Mouse (Mus musculus): ENCODE measurements around the gene Actr10. TPM values are rescaled to one million over a fixed set of nuclear protein-coding genes. Genes with fewer than 3 reads are reported as not detected.

Actr10 gene
- polyA plus RNA-seq, 1 experiment: 230 TPM

DNA sequence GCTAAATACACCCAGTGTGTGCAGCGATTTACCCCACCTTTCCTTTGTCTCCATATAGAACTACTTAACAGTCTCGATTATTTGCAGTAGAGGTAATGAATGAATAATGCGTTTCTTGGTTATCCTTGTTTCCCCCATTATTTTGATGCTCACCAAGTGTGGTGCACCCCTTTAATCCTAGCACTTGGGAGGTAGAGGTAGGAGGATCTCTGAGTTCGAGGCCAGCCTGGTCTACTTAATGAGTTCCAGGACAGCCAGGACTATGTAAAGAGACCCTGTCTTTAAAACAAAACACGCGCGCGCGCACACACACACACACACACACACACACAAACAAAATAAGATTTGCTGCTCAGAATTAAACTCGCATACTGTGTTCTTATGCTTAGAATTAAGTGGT, 37.7 kb downstream of the Actr10 start:
- Histone ChIP-seq H3K4me3 (ENCODE audit: insufficient read depth, low read length) (peak overlapping the region; percentile 90), H3K4me1 (ENCODE audit: control insufficient read depth, insufficient read depth, low read length) (peaks cover 2% of the 10 kb centered on the region; the same call in 1 of the 2 replicates), H3K27ac (ENCODE audit: insufficient read depth, low read length) (peak overlapping the region; percentile 91)
- TF ChIP-seq CTCF (IDR thresholded peaks at IDR 0.05; ENCODE audit: borderline replicate concordance, insufficient read depth, low read length): no peak
- no peak for TF ChIP-seq POLR2A (IDR thresholded peaks at IDR 0.05; ENCODE audit: low read depth, low read length)

DNA sequence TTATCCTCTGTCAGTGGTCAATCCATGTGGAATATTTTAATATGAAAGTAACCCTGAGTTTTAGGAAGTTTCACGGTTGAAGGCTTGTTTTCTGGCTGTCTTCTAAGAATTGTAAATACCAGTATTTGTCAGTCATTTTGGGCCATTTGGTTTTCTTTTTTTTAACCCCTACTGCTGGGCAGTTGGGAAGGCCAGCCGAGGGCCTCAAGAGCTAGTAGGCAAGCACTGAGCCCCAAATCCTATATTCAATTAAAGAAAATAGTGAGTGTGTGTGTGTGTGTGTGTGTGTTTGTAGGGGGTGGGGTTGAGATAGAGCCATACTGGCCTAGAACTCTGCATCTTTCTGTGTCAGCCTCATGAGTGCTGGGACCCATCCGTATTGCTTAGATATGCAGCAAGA, 38.2 kb downstream of the Actr10 start:
- Histone ChIP-seq H3K4me3 (ENCODE audit: insufficient read depth, low read length) (peak overlapping the region; percentile 73), H3K27ac (ENCODE audit: insufficient read depth, low read length) (no peak overlapping the region), H3K4me1 (ENCODE audit: control insufficient read depth, insufficient read depth, low read length) (peaks cover 2% of the 10 kb centered on the region; the same call in 1 of the 2 replicates)
- TF ChIP-seq POLR2A (IDR thresholded peaks at IDR 0.05; ENCODE audit: low read depth, low read length) (no peak), CTCF (IDR thresholded peaks at IDR 0.05; ENCODE audit: borderline replicate concordance, insufficient read depth, low read length) (no peak)

DNA sequence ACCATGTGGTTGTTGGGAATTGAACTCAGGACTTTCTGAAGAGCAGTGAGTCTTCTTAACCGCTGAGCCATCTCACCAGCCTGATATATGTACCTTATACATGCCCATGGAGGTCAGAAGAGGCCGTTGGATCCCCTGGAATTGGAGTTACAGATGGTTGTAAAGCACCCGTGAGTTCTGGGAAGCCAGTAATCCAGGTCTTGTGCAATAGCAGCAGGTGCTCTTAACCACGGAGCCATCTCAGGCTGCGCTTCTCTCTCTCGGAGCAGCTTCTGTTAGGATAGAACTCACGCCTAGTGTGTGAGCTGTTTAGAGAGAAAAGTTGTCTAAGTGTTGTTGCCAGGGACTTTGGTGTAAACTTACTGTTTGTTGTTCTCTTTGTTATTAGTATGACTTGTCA, 40.7 kb downstream of the Actr10 start:
- peaks cover 2% of the 10 kb centered on the region; the same call in 1 of the 2 replicates for H3K4me1 ChIP-seq (ENCODE audit: control insufficient read depth, insufficient read depth, low read length)
- TF ChIP-seq POLR2A (IDR thresholded peaks at IDR 0.05; ENCODE audit: low read depth, low read length): no peak
- no peak for TF ChIP-seq CTCF (IDR thresholded peaks at IDR 0.05; ENCODE audit: borderline replicate concordance, insufficient read depth, low read length)
- no peak overlapping the region for H3K27ac ChIP-seq (ENCODE audit: insufficient read depth, low read length)
- no peak overlapping the region for H3K4me3 ChIP-seq (ENCODE audit: insufficient read depth, low read length)

DNA sequence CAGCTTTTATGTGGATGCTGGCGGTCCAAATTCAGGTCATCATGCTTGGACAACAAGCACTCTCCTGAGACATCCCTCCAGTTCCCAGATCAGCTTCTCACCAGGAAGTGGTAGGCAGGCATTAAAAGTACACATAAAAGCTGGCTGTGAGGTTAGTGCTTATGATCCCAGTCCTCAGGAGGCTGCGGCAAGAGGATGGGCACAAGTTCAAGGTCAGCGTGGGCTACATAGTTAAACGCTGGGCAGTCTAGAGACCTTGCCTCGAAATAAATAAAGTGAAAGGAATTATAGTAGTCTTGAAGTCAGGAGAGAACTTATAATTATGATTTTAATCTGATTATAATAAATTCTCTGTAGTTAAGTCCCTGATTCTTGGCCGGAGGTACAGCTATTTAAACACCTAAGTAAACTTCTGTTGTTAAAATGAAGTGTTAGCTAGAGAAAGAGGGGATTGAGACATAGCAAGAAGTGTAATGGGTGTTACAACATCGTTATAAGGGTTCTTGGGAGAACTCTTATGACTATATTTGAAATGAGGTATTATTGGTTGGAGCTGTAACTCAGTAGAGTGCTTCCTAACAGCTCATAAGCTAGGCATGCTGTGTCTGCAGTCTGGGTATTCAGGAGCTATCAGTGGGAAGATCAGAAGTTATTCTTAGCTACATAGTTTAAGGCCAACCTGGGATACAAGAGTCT, 47.3 kb downstream of the Actr10 start:
- no peak overlapping the region for H3K27ac ChIP-seq (ENCODE audit: insufficient read depth, low read length)
- no peaks in the 10 kb centered on the region for H3K4me1 ChIP-seq (ENCODE audit: control insufficient read depth, insufficient read depth, low read length)
- TF ChIP-seq POLR2A (IDR thresholded peaks at IDR 0.05; ENCODE audit: low read depth, low read length) (no peak), CTCF (IDR thresholded peaks at IDR 0.05; ENCODE audit: borderline replicate concordance, insufficient read depth, low read length) (no peak)
- H3K4me3 ChIP-seq (ENCODE audit: insufficient read depth, low read length): no peak overlapping the region

DNA sequence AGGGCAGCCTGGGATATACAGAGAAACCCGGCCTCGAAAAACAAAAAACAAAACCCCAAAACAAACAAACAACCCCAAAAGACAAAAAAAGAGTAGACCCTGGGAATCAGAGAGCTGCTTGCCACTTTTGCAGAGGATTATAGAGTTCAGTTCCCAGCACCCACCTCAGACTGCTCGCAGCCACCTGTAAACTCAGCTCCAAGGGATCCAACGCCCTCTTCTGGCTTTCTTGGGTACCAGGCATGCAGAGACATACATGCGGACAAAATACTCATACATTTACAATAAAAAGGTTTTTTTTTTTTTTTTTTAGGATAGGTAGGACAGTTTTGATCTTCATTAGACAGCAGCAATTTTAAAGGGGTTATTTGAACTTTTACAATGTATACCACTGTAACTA, 59.6 kb downstream of the Actr10 start:
- H3K27ac ChIP-seq (ENCODE audit: insufficient read depth, low read length): no peak overlapping the region
- TF ChIP-seq CTCF (IDR thresholded peaks at IDR 0.05; ENCODE audit: borderline replicate concordance, insufficient read depth, low read length) (no peak), POLR2A (IDR thresholded peaks at IDR 0.05; ENCODE audit: low read depth, low read length) (no peak)
- no peak overlapping the region for H3K4me3 ChIP-seq (ENCODE audit: insufficient read depth, low read length)
- peaks cover 5% of the 10 kb centered on the region for H3K4me1 ChIP-seq (ENCODE audit: control insufficient read depth, insufficient read depth, low read length)

DNA sequence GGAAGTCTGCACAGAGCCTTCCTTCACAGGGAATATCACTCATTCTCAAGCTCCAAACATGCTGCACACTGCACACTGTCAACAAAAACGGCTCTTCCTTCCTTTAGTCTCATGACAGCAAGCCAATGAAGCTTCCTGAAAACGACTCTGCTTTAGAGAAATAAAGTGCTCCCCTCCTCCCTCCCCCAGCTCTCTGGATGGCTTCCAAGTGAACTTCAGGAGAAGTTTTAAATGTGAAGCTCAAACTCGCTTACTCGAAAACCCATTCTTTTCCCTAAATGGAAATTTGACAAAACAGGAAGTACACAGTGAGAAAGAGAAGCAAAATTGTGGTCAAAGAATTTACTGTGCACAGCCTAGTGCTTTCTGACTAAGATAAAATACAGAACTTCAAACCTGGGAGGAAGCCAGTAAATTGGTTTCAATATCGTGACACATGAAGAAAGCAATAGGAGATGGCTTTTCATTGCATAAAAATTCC, 61.8 kb downstream of the Actr10 start:
- peaks cover 5% of the 10 kb centered on the region for H3K4me1 ChIP-seq (ENCODE audit: control insufficient read depth, insufficient read depth, low read length)
- no peak for TF ChIP-seq CTCF (IDR thresholded peaks at IDR 0.05; ENCODE audit: borderline replicate concordance, insufficient read depth, low read length)
- TF ChIP-seq POLR2A (IDR thresholded peaks at IDR 0.05; ENCODE audit: low read depth, low read length): no peak
- peak overlapping the region; percentile 98 for H3K27ac ChIP-seq (ENCODE audit: insufficient read depth, low read length)
- no peak overlapping the region for H3K4me3 ChIP-seq (ENCODE audit: insufficient read depth, low read length)

DNA sequence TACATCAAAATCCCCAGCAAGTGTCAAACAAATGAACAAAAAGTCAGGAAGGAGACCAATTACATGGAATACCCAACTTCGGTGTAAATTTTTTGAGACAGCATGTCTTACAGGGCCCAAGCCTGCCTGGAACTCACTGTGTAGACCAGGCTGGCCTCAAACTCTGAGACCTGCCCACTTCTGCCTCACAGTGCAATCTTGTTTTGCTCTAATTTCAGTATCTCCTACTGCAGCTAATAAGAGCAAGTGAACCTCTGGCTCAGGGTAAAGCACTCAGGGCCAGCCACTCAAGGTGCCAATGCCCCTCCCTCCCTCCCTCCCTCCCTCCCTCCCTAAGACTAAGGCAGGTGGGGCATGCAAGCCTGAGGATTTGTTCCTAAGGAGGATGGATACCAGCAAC, 62.7 kb downstream of the Actr10 start:
- Histone ChIP-seq H3K4me3 (ENCODE audit: insufficient read depth, low read length) (no peak overlapping the region), H3K27ac (ENCODE audit: insufficient read depth, low read length) (peak overlapping the region; percentile 10; the same call in 1 of the 2 replicates), H3K4me1 (ENCODE audit: control insufficient read depth, insufficient read depth, low read length) (peaks cover 5% of the 10 kb centered on the region)
- TF ChIP-seq POLR2A (IDR thresholded peaks at IDR 0.05; ENCODE audit: low read depth, low read length) (no peak), CTCF (IDR thresholded peaks at IDR 0.05; ENCODE audit: borderline replicate concordance, insufficient read depth, low read length) (no peak)

DNA sequence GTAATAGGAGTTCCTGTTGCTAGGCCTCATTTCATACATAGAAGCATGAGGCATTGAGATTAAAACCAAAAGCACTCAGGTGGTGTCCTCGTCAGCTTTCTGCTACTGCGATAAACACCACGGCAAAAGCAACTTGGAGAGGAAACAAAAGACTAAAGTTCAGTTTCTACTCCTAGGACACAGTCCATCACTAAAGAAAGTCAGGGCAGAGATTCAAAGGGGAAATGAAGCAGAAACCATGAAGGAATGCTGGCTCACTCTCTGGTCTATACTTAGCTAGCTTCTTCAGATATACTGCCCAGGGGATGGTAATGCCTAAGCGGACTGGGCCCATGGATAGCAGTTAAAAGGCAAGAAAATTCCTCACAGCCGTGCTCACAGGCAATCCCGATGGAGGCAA, 63.8 kb downstream of the Actr10 start:
- TF ChIP-seq CTCF (IDR thresholded peaks at IDR 0.05; ENCODE audit: borderline replicate concordance, insufficient read depth, low read length): no peak
- TF ChIP-seq POLR2A (IDR thresholded peaks at IDR 0.05; ENCODE audit: low read depth, low read length): no peak
- Histone ChIP-seq H3K27ac (ENCODE audit: insufficient read depth, low read length) (no peak overlapping the region), H3K4me1 (ENCODE audit: control insufficient read depth, insufficient read depth, low read length) (peaks cover 5% of the 10 kb centered on the region), H3K4me3 (ENCODE audit: insufficient read depth, low read length) (no peak overlapping the region)

DNA sequence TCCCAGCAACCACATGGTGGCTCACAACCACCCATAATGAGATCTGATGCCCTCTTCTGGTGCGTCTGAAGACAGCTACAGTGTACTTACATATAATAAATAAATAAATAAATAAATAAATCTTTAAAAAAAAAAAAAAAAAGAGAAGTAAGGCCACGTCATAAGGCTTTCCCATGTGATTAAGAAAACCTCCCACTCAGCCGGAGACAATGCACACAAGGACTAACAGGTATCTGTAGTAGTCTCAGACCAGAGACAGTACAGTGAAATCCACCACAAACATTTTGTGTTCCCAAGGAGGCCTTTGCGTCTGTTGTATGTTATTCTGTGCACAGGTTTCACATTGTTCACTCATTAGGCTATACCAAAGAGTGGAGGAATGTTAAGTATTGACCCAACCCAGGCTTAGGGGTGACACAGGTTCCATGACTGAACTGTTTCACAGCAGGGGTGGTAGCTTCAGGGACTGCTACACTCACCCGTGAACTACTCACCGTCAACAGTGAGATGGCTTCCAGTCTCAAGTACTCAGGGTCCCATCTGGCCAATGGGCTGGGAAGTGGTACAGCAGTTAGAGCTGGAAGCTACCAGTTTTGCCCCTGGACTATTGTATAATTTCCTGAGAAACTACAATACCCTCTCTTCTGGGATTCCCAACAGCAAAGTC, 66.2 kb downstream of the Actr10 start:
- no peak overlapping the region for H3K27ac ChIP-seq (ENCODE audit: insufficient read depth, low read length)
- TF ChIP-seq POLR2A (IDR thresholded peaks at IDR 0.05; ENCODE audit: low read depth, low read length): no peak

DNA sequence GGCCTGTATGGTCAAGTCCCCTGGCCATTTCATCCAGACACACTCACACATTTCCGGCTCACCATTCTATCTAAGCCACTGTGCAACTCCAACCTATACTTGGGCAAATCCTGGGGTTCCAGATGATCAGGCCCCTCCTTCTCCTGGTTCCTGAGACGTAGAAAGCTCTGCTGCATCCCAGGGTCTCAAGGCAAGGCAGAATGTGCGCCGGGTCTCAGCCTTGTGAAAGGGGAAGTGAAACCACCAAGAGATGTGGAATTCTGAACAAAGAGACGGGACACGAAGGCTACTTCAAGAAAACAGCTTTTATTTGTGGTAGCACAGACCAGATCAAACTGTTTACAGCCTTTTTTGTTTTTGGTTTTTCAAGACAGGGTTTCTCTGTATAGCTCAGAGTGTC, 68.5 kb downstream of the Actr10 start:
- no peak for TF ChIP-seq CTCF (IDR thresholded peaks at IDR 0.05; ENCODE audit: borderline replicate concordance, insufficient read depth, low read length)
- no peak for TF ChIP-seq POLR2A (IDR thresholded peaks at IDR 0.05; ENCODE audit: low read depth, low read length)
- H3K27ac ChIP-seq (ENCODE audit: insufficient read depth, low read length): no peak overlapping the region
- no peaks in the 10 kb centered on the region; the same call in 1 of the 2 replicates for H3K4me1 ChIP-seq (ENCODE audit: control insufficient read depth, insufficient read depth, low read length)

More for the DNA sequence above, 66.2 kb downstream of the Actr10 start:
- no peak overlapping the region for H3K4me3 ChIP-seq (ENCODE audit: insufficient read depth, low read length)
- peaks cover 5% of the 10 kb centered on the region for H3K4me1 ChIP-seq (ENCODE audit: control insufficient read depth, insufficient read depth, low read length)

More for the DNA sequence above, 68.5 kb downstream of the Actr10 start:
- H3K4me3 ChIP-seq (ENCODE audit: insufficient read depth, low read length): no peak overlapping the region

Data from embryonic fibroblast, embryonic 13.5 days (primary cell).